Mouse (Mus musculus) adrenal gland, adult 2 months (tissue): ENCODE data around the gene Lemd1. TPM values are rescaled to one million over a fixed set of nuclear protein-coding genes. Genes with fewer than 3 reads are reported as not detected.

Experiments
- DNase-seq: peaks from one replicate; pipeline ENCODE4 v3.0.0; 2021
- microRNA-seq, 2 experiments: library from miRNA; unstranded; fragments of <30 nt; microRNA quantifications; one replicate each; pipeline ENCODE4 v1.2.0; 2021
- polyA plus RNA-seq: library from polyadenylated mRNA; depleted of rRNA; stranded (reverse); fragments of >200 nt; gene quantifications from 2 replicates; pipeline ENCODE4 v1.2.3, GENCODE M21; 2012; rRNA removed
- total RNA-seq, 2 experiments: library from RNA; stranded (reverse); gene quantifications; 2 replicates each; pipeline ENCODE4 v1.2.3; 2021

Lemd1 gene
- total and polyA plus RNA-seq, 3 experiments, result 0.20 to 0.41 TPM; not detected in 1

- no peak for DNase-seq
These were observed 99.9 kb downstream of the Lemd1 start for GRCm38 (mm10) chr1:132290921-132291675.

GRCm38 (mm10) chr1:132291706-132292105 lies 100.5 kb downstream of the Lemd1 start:
- DNase-seq, result no peak

GRCm38 (mm10) chr1:132292318-132293129 lies 101.3 kb downstream of the Lemd1 start:
- DNase-seq, result no peak

GRCm38 (mm10) chr1:132295506-132295905 lies 104.3 kb downstream of the Lemd1 start:
- DNase-seq, result no peak

- DNase-seq, result peak; percentile 80
These were observed 104.8 kb downstream of the Lemd1 start for GRCm38 (mm10) chr1:132296051-132296450.

- peak; percentile 93 for DNase-seq
These were observed 107.2 kb downstream of the Lemd1 start, which contains the start of gene Klhdc8a for GRCm38 (mm10) chr1:132298425-132298800. TSS of gene Klhdc8a (plus strand) at chr1:132298626.

- DNase-seq, result peak; percentile 86
These were observed 107.7 kb downstream of the Lemd1 start for GRCm38 (mm10) chr1:132298801-132299464.

- DNase-seq, result peak; percentile 81
These were observed 108.5 kb downstream of the Lemd1 start for GRCm38 (mm10) chr1:132299744-132300143.

- DNase-seq, result no peak
These were observed 110.0 kb downstream of the Lemd1 start for GRCm38 (mm10) chr1:132301242-132301641.

GRCm38 (mm10) chr1:132302341-132302866 lies 111.2 kb downstream of the Lemd1 start:
- peak; percentile 82 for DNase-seq

GRCm38 (mm10) chr1:132304618-132305214 lies 113.5 kb downstream of the Lemd1 start:
- no peak for DNase-seq

GRCm38 (mm10) chr1:132306160-132306559 lies 114.9 kb downstream of the Lemd1 start:
- peak; percentile 80 for DNase-seq

GRCm38 (mm10) chr1:132306808-132307207 lies 115.6 kb downstream of the Lemd1 start:
- no peak for DNase-seq

- DNase-seq, result no peak
These were observed 116.7 kb downstream of the Lemd1 start for GRCm38 (mm10) chr1:132307962-132308361.

GRCm38 (mm10) chr1:132308674-132309073 lies 117.4 kb downstream of the Lemd1 start:
- peak; percentile 9 for DNase-seq

Small RNA genes within 50 kb of the gene (microRNA-seq; reads per million reads assigned to microRNA genes)
- gene Mir135b, result 4.6 to 5.0 reads per million in 2 experiments

Other genes starting within 250 kb of the Lemd1 start
- gene Slc45a3, start 228.5 kb upstream of the Lemd1 start, total RNA-seq, result 10 to 100 TPM; 15.5 to 25.5 TPM
- gene Slc45a3, start 228.5 kb upstream of the Lemd1 start, polyA plus RNA-seq, result 23.7 and 35.0 TPM in 2 replicates
- gene Elk4, start 183.8 kb upstream of the Lemd1 start, total RNA-seq, result 10 to 100 TPM; 78.1 to 82.8 TPM
- gene Elk4, start 183.8 kb upstream of the Lemd1 start, polyA plus RNA-seq, result 17.0 and 18.0 TPM in 2 replicates
- gene Mfsd4a, start 123.4 kb upstream of the Lemd1 start, total RNA-seq, result 10 to 100 TPM; 18.7 to 32.0 TPM
- 98.7 and 106 TPM in 2 replicates for gene Mfsd4a, start 123.4 kb upstream of the Lemd1 start, polyA plus RNA-seq
- gene Cdk18, start 51.7 kb upstream of the Lemd1 start, total RNA-seq, result 10 to 100 TPM; 14.9 to 22.5 TPM
- gene Cdk18, start 51.7 kb upstream of the Lemd1 start, polyA plus RNA-seq, result 36.3 and 42.5 TPM in 2 replicates
- gene AC124108.1, start within 50 bp of the Lemd1 start, total RNA-seq, result under 1 TPM; 0.10 to 0.12 TPM
- gene AC124108.1, start within 50 bp of the Lemd1 start, polyA plus RNA-seq, result 0.03 and 0.09 TPM in 2 replicates
- gene Gm10188, start 38.3 kb downstream of the Lemd1 start, total RNA-seq, result not detected
- not detected in 2 replicates for gene Gm10188, start 38.3 kb downstream of the Lemd1 start, polyA plus RNA-seq
- gene Klhdc8a, start 107.2 kb downstream of the Lemd1 start, total RNA-seq, result 100 to 1,000 TPM in 1 of 2 experiments, 10 to 100 TPM in 1; 98.4 to 272 TPM
- gene Klhdc8a, start 107.2 kb downstream of the Lemd1 start, polyA plus RNA-seq, result 162 and 163 TPM in 2 replicates
- 1 to 10 TPM; 4.7 TPM for gene Nuak2, start 124.7 kb downstream of the Lemd1 start, total RNA-seq
- 2.8 and 2.9 TPM in 2 replicates for gene Nuak2, start 124.7 kb downstream of the Lemd1 start, polyA plus RNA-seq
- 10 to 100 TPM in 1 of 2 experiments, 1 to 10 TPM in 1; 6.4 to 11.2 TPM for gene Tmcc2, start 199.8 kb downstream of the Lemd1 start, total RNA-seq
- 12.2 and 15.4 TPM in 2 replicates for gene Tmcc2, start 199.8 kb downstream of the Lemd1 start, polyA plus RNA-seq
- gene Dstyk, start 226.1 kb downstream of the Lemd1 start, total RNA-seq, result 10 to 100 TPM; 19.9 to 23.7 TPM
- gene Dstyk, start 226.1 kb downstream of the Lemd1 start, polyA plus RNA-seq, result 11.7 and 15.5 TPM in 2 replicates